ENCODE assay signal across 13 mouse cellular contexts in the genomic region with DNA sequence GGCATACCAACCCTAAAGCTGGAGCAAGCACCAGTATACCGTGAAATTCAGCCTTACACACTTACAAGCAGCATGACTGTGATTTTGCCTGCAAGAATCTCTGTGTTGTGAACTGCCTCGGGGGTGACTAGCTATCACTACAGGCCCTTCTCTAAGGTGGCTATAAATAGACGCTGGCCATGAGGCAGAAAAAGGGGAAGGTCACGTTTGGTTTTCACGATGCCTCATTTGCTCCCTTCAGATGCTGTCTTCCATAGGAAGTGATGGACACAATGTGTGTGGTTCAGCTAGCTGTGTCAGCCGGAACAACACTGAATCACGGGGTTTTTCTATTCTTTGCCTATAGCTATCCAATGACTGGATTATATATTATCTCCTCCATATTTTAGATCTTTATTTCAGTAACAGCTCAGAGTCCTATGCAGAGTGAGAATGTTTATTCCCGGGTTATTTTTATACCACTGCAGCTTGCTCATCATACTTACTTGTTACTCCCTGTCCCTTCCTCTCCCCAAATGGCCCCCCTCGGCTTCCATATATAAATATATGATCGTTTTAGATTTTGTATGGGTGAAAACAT.
A peak's percentile ranks its signal among the peaks of the same experiment; 100 is the strongest.
DNase-seq lines count a peak whose midpoint lies in the region.
"Had no signal": no experiment of that assay in that cellular context is flagged by ENCODE, and none has a peak within 500 bp of the region (broad histone marks: within the 10 kb centered on the region; RNA-seq: fewer than 3 reads in every experiment).

No protein-coding gene starts in this region.

- intact Hi-C loops in left cerebral cortex, postnatal 25 days (cut with DNase I): no loop called here

- peak; percentile 26 for DNase-seq in layer of hippocampus, adult 9-11 months
- no peak for DNase-seq in layer of hippocampus, adult 8-10 months (ENCODE audit: low spot score in 2 of 2)
- peak; percentile 16 to 23 for DNase-seq in B cell, adult 2 months
- DNase-seq in adrenal gland, postnatal 36 days: peak; percentile 5 to 16
- DNase-seq in left cerebral cortex, postnatal 25 days (ENCODE audit: low spot score in 2 of 2): peak; percentile 36 to 74
- DNase-seq in spleen, postnatal 14 days (ENCODE audit: low spot score in 2 of 2): no peak
- no peak for DNase-seq in liver
- DNase-seq in cerebellum, postnatal 25 days: no peak
- DNase-seq: cerebellum, adult 9-10 months; gastrocnemius, postnatal 25 days; kidney, postnatal 4 days; lung, postnatal 14 days; thymus, adult 2 months had no signal

Comparison
In these comparisons a context has a peak if more than half of its experiments do, and no peak if none do; other contexts are left out.
1. DNase-seq: peak in layer of hippocampus, adult 9-11 months (single experiment), B cell, adult 2 months (2 of 2), adrenal gland, postnatal 36 days (2 of 2) and left cerebral cortex, postnatal 25 days (2 of 2); none in layer of hippocampus, adult 8-10 months (0 of 2), spleen, postnatal 14 days (0 of 2), liver (single experiment) and cerebellum, postnatal 25 days (0 of 2).